Mouse (Mus musculus): ENCODE results near the gene Tcf25.

Tcf25 gene

GRCm38 (mm10) chr8:123373403-123374238 is at the start of gene Tcf25:
TSS of gene Tcf25 (plus strand) at chr8:123373753.
- peak; percentile 87 for DNase-seq (ENCODE audit: low spot score)

- DNase-seq (ENCODE audit: low spot score), result no peak
These were observed 45.0 kb upstream of the Tcf25 start for GRCm38 (mm10) chr8:123328552-123328951.

- no peak for DNase-seq (ENCODE audit: low spot score)
These were observed 44.2 kb upstream of the Tcf25 start for GRCm38 (mm10) chr8:123329350-123329749.

- no peak for DNase-seq (ENCODE audit: low spot score)
These were observed 43.6 kb upstream of the Tcf25 start for GRCm38 (mm10) chr8:123329961-123330360.

GRCm38 (mm10) chr8:123330701-123331100 is 42.9 kb upstream of the Tcf25 start:
- DNase-seq (ENCODE audit: low spot score), result no peak

DNA sequence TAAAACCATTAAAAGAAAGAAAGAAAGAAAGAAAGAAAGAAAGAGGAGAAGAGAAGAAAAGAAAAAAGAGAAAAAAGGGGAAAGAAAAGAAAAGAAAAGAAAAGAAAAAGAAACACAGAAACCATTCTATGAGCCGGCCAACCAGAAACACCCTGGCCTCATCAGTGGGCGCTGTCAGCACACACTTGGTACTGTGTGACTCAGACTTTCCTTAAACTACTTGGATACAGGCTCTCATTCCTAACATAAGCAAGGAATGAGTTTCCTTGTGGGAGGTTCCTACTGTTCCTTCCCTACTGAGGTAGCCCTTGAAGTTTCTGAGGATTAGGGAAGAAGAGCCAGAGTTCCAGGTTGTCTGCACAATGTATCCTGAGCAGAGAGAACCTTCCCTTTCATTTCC is 42.3 kb upstream of the Tcf25 start:
- DNase-seq (ENCODE audit: low spot score), result no peak

- no peak for DNase-seq (ENCODE audit: low spot score)
These were observed 41.7 kb upstream of the Tcf25 start for GRCm38 (mm10) chr8:123331810-123332209.

DNA sequence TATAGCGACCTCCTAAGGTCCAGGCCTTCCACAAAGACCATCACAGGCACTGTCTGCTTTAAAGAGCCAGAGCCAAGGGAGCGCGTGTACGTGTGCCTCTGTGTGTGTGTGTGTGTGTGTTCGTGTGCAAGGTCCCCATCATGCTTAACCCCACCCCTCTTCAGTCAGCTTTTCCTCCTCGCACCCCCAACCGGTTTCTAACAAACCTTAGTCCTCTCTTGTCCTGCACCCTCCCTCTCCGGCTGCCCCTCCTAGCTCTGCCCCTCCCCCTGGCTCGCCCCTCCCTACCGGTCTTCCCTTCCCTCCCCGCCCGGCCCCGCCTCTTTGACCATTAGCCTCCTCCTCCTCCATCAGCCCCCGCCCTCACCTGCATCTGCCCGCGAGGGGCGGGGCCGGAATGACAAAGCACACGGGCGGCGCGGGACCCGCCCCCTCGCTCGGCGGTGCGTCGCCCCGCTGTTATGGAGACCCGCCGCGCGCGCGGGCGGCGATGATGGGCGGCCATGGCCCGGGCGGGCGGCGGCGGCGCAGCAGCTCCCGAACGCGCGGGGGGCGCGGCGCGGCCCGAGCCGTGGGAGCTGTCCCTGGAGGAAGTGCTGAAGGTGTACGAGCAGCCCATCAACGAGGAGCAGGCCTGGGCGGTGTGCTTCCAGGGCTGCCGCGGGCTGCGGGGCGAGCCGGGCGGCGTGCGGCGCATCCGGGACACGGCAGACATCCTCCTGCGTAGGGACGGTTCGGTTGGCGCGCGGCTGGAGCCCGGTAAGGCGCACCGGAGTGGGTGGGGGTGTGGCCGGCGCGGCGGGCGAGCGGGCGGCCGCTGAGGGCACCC is 41.1 kb upstream of the Tcf25 start, which contains the start of gene Spire2:
Gene Spire2 (plus strand): TSS at position 452 of the 829 bp plus-strand sequence.
- peak; percentile 64 for DNase-seq (ENCODE audit: low spot score)

- DNase-seq (ENCODE audit: low spot score), result no peak
These were observed 40.4 kb upstream of the Tcf25 start for GRCm38 (mm10) chr8:123333091-123333587.

- no peak for DNase-seq (ENCODE audit: low spot score)
These were observed 39.7 kb upstream of the Tcf25 start for GRCm38 (mm10) chr8:123333864-123334263.

- no peak for DNase-seq (ENCODE audit: low spot score)
These were observed 39.1 kb upstream of the Tcf25 start for GRCm38 (mm10) chr8:123334467-123334866.

DNA sequence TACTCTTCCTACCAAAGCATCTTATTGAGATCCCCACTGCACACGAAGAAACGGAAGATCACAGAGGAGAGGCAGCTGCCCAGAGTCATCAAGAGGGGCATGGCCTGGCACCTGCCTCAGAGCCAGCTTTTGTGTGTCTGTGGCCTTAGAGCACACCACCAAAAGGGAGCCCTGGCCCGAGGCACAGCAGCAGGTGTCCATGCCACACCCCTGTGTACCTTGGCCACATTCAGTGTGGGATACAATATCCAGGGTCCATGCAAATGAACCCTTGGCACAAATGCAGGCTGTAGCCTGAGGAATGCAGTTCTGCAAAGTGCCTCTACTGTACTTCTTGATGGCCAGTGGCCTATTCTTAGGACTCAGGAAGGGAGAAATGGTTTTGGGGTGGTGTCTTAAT is 36.1 kb upstream of the Tcf25 start:
- DNase-seq (ENCODE audit: low spot score), result no peak

- no peak for DNase-seq (ENCODE audit: low spot score)
These were observed 33.5 kb upstream of the Tcf25 start for GRCm38 (mm10) chr8:123340071-123340470.

DNA sequence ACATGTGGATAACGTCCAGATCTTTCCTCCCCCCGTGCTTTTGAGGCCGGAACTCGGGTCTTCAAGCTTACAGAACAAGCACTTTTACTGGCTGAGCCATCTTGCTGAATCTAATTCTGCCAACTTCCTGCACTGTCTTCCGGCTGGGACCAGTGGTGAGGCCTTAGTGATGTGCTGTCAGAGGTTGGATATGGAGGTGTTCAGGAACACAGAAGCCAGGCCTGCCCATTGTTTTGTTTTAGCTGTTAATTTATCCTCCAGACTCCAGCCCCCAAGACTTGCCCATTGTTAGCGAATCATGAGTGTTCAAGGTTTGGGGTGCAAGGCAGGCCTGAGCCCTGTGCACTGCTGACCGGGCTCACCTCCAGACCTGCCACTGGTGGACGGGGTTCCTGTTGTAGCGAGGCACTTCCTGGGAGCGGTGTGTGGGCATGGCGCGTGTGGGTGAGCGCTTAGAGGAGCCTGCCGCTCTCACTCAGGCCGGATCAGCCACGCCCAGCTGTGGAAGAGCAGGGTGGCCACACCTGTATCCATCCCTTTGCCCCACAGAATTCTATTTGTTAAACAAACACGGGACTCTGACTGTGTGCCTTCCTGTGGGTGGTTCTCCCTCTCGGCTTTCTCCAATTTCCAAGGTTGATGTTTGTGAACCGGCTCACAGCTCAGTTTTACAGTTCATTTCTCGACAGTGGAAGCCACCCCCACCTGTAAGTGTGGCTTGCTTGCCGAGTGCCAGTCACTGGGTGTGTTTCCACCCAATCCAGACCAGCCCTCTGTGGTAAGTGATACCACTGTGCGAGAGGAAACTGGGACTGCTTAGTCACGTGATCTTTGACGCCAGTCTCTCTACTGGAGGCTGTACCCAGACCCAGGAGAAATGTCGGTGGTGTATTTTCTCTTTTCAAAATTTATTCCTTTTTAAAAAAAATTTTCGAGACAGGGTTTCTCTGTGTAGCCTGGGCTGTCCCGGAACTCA is 32.2 kb upstream of the Tcf25 start:
- no peak for DNase-seq (ENCODE audit: low spot score)

- no peak for DNase-seq (ENCODE audit: low spot score)
These were observed 31.3 kb upstream of the Tcf25 start for GRCm38 (mm10) chr8:123342253-123342652.

DNA sequence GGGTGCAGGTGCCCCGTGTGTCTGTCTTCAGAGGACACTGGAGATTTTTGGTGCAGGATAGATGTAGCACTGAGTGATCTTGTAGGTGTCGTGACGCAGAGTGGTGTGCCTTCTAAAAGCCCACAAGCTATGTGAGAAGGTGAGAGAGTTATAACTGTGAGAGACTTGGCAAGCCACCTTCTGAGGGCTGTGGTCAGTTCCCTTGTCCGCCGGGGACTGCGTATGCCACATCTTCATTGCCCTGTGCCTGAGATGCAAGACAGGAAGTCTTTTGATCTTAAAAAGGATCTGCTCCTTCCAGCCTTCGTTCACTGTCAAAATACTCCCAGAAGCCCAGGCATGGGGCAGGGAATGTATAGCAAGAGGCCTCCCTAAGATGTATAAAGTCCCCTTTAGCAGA is 30.6 kb upstream of the Tcf25 start:
- no peak for DNase-seq (ENCODE audit: low spot score)

DNA sequence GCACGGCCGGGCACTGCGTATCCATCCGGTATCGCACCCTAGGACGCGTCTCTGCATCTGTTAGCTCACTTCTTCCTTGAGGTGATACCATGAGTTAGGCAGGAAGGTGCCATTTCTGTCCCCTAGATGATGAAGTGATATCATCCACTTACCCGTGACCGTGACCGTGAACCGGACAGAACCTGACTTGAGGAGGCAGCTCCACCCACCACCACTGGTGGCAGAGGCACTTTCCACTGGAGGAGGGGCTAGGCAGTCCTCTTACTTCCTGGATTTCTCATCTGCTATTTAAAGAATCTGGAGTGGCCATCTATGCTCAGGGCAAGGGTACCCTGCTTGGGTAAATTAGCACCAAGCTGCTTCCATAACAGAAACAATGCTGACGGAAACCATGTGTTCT is 30.1 kb upstream of the Tcf25 start:
- DNase-seq (ENCODE audit: low spot score), result no peak

DNA sequence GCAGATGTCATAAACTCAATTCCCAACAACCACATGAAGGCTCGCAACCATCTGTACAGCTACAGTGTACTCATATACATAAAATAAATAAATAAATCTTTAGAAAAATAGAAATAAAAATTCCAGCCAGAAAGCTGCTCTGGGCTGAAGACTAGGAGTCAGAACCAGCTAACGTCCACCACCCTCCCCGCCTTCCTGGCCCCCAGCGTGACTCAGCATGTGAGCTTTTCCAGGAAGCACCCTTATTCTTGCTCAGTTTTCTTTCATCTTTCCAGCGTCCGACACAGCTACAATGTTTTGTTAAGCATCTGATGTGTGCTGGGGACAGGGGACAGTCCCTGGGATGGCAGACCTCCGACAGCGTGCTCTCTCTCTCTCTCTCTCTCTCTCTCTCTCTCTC is 28.4 kb upstream of the Tcf25 start:
- no peak for DNase-seq (ENCODE audit: low spot score)

DNA sequence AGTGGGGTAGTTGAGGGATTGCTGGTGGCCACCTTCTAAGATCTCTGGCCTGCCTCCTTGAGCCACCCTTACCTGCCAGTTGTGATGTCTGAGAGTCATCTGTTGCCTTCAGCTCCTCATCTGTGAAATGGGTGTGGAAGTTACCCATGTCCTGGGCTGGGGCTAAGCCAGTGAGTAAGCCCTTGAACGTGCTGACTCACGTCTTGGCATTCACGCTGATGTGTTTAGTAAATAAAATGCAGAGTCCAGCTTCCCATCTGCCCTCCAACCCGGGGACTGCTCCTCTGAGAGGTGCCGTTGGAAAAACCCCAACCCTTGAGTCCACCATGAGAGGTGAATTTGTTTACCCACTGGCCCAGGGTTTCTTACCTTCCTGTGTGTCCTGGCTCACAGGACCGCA is 27.7 kb upstream of the Tcf25 start:
- no peak for DNase-seq (ENCODE audit: low spot score)

DNA sequence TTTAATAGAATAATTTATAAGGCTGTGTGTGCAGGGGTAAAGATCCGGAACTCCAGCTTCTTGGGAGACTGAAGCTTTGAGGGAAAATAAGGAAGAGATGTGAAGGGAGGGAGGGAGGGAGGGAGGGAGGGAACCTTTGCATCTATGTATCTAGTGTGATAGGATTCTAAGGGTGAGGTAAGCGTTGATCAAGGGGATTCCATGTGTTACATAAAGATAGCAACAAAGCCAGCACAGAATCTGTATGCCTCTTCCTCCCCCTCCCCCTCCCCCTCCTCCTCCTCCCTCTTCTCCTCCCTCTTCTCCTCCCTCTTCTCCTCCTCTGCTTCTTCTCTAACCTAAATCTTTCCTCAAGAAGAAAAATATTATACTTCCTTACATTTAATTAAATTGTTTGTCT is 26.3 kb upstream of the Tcf25 start:
- DNase-seq (ENCODE audit: low spot score), result no peak

GRCm38 (mm10) chr8:123348237-123348843 is 25.2 kb upstream of the Tcf25 start:
- no peak for DNase-seq (ENCODE audit: low spot score)

Data from spleen, adult 12 weeks (tissue).